Mouse (Mus musculus) gastrocnemius, adult 8-10 months (tissue): ENCODE results near the gene Bst2. TPM values are rescaled to one million over a fixed set of nuclear protein-coding genes. Genes with fewer than 3 reads are reported as not detected.
A peak's percentile ranks its signal among the peaks of the same experiment; 100 is the strongest.
"Not testable (repeated sequence)": the region's sequence is repeated elsewhere in the genome, so short reads cannot be mapped to it uniquely, and the experiment has no call there.

Source experiments
- DNase-seq, 2 experiments: peaks; one replicate each; pipeline ENCODE4 v3.0.0; 2022; ENCODE audit warnings: low spot score in 2 of 2
- total RNA-seq, 4 experiments: library from RNA; stranded (reverse); gene quantifications; 2 replicates each; pipeline ENCODE4 v1.2.4; 2022

The Bst2 gene
- total RNA-seq, 4 experiments from 2014 or later, result 4.7 to 9.2 (median 7.6) TPM

DNA sequence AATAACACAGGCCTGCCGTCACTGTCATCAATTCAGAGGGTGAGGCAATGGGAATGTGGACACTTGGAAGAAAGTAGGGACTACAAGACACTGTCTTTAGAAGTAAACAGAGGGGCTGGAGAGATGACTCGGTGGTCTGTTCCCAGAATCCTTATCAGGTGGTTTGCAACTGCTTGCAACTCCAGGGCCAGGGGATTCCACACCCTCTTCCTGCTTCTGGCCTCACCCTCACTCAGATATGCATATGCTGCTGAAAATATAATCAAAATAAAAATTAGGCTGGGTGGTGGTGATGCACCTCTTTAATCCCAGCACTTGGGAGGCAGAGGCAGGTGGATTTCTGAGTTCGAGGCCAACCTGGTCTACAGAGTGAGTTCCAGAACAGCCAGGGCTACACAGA lies 22.8 kb upstream of the Bst2 start:
- no peak for DNase-seq

GRCm38 (mm10) chr8:71558958-71559690 lies 21.9 kb upstream of the Bst2 start:
- DNase-seq, result peak in 1 of 2 experiments; percentile 33

DNA sequence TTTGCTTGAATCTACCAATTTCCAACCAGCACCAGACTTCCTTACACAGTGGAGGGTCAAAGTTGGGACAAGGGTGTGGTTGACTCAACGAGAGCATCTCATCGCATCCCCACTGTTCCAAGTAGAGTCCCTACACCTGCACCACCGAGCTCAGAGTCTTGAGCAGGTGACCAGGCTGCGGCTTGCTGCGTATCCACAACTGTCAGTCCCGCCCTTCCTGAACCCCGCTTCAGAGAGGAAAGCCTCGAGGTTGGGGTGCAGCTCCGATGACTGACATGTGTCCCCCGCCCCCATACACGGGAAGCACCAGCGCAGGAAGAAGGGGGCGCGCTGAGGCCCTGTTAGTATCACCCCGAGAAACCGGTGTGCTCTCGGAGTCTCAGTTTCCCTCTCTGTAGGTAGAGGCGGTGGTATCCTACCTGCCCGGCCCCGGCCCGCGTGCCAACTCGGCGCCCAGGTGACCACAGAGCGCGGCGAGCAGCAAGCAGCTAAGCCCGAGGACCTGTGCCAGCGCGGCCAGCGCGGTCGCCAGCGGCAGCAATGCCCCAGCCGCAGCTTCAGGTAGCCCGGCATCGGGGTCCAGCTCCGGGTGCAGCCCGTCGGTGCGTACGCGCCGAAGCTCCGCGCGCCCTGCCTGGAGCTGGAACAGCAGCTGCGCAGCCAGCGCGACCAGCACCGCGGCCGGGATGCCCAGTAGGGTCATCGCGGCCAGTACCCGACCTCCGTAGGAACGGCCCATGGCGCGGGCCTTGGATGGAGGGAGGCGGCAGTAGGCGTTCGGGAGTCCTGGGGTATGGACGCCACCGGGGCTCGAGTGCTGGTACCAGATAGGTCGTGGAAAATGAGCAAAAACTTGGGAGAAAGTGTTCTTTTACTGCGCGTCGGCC lies 21.1 kb upstream of the Bst2 start, which contains the start of gene Tmem221:
Gene Tmem221 (minus strand): TSS at position 801 of the 887 bp plus-strand sequence.
- DNase-seq, result no peak

GRCm38 (mm10) chr8:71554644-71555043 lies 17.4 kb upstream of the Bst2 start:
- no peak for DNase-seq

DNA sequence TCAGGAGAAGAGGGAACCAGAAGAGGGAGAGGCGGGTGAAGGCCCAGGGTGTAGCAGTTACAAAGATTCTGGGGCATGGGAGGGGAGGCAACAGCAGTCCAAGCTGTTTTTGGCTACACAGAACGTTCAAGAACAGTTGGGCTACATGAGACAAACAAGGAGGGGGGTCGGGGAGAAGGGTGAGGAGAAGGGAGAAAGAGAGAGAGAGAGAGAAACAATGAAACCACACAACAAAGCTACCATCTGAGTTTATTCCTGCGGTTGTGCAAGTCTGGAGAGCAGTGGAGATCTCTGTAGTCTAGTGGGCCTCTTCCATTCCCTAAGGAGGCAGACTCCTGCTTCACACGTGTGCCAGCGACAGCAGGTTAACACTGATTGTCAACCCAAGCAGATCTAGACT lies 16.7 kb upstream of the Bst2 start:
- DNase-seq, result no peak

- no peak for DNase-seq
Measured at GRCm38 (mm10) chr8:71552770-71553169, 15.5 kb upstream of the Bst2 start.

DNA sequence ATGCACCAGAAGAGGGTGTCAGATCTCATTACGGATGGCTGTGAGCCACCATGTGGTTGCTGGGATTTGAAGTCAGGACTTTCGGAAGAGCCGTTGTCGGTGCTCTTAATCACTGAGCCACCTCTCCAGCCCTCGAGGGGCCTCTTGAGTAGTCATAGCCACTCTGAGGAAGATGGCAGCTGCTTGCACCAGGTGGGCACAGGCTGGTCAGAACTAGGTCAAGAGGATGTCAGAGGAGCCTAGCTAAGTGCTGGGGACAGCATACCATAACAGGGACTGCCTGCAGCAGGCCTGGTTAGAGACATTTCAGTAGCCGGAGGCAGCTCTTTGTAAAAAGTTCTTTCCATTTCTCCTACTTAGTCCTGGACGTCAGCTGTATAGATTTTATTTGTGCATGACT lies 13.5 kb upstream of the Bst2 start:
- no peak for DNase-seq

DNA sequence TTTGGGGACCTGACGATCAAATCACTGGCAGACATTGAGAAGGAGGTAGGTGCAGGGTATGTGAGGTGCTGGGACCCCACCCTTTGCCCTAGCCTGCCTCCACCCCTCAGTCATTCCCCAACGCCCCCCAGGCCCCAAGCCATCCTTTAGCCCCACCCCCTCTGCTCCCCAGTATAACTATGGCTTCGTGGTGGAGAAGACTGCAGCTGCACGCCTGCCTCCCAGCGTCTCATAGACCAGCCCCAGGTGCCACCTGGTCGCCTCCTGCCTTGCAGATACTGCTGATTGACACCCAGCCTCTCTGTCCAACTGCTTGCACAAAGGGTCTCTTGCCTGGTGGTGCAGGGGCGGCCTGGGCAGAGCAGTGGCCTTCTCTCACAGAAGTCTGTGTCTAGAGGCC lies 10.3 kb upstream of the Bst2 start:
- no peak for DNase-seq

GRCm38 (mm10) chr8:71545053-71545452 lies 7.8 kb upstream of the Bst2 start:
- no peak for DNase-seq

- DNase-seq, result no peak
Measured at GRCm38 (mm10) chr8:71543755-71544154, 6.5 kb upstream of the Bst2 start.

DNA sequence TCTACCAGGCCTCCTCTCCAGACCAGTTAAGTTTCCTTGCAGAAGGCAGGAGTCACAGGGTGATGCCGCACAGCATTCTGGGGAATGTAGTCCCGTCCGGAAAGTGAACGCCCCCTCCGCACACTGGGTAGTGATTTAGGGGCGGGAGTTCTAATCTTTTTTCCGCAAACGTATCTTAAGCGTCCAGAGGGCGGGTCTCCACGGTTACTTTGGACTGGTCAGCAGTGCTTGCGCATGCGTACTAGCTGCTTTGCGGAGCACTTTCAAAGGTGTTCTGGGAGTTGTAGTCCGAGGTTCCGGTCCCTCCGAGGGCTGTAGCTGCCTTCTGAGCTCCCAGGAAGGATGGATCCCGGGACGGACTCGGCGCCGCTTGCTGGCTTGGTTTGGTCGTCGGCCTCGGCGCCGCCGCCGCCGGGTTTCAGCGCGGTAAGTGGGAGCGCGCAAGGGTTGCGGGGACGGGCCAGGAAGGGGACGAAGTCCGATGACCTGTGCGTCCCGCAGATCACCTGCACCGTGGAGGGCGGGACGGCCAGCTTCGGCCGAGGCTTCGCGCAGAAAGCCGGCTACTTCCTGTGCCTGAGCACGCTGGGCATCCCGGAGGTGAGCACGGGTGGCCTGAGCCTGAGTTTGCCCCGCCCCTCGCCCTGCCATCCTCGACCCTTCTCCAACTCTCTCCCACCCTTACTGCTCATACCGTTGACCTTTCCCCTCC lies 5.5 kb upstream of the Bst2 start, which contains the start of gene Mvb12a:
Gene Mvb12a (plus strand): TSS at position 291 of the 712 bp plus-strand sequence.
- DNase-seq, result peak; percentile 95 to 97

- DNase-seq, result no peak
Measured at GRCm38 (mm10) chr8:71535663-71536062, 1.6 kb downstream of the Bst2 start.

GRCm38 (mm10) chr8:71534263-71534810 lies 2.9 kb downstream of the Bst2 start:
- no peak for DNase-seq

- DNase-seq, result not testable (repeated sequence)
Measured at GRCm38 (mm10) chr8:71530735-71531467, 6.4 kb downstream of the Bst2 start.

DNA sequence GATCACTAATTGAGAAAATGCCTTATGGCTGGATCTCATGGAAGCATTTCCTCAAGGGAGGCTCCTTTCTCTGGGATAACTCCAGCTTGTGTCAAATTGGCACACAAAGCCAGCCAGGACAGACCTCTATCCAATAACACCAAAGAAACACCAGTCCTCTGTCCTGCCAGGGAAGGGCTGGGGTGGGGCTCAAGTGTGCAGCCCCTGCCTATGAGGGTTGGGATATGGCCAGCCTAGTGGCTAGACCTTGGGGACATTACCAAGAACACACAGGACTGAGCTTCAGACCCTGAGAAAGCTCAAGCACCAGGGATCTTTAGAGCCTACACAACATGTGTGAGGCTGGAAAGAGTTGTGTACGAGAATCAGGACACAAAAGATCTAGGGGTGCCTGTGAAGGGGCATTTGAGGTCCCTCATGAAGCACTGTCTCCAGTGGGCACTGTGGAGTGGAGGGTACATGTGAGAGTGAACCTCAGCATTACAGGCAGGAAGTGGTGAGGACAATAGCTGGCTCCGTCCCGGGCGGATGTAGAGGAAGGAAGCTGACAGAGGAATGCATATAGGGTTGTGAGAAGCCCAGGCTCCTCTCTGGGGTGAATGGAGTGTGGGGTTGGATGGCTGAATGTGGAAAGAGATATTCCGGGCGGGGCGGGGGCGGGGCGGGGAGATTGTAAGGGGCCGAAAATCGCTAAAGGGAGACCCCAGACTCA lies 8.7 kb downstream of the Bst2 start:
- DNase-seq, result no peak

GRCm38 (mm10) chr8:71527162-71527870 lies 9.9 kb downstream of the Bst2 start:
- DNase-seq, result no peak

GRCm38 (mm10) chr8:71526272-71526671 lies 11.0 kb downstream of the Bst2 start:
- DNase-seq, result no peak

DNA sequence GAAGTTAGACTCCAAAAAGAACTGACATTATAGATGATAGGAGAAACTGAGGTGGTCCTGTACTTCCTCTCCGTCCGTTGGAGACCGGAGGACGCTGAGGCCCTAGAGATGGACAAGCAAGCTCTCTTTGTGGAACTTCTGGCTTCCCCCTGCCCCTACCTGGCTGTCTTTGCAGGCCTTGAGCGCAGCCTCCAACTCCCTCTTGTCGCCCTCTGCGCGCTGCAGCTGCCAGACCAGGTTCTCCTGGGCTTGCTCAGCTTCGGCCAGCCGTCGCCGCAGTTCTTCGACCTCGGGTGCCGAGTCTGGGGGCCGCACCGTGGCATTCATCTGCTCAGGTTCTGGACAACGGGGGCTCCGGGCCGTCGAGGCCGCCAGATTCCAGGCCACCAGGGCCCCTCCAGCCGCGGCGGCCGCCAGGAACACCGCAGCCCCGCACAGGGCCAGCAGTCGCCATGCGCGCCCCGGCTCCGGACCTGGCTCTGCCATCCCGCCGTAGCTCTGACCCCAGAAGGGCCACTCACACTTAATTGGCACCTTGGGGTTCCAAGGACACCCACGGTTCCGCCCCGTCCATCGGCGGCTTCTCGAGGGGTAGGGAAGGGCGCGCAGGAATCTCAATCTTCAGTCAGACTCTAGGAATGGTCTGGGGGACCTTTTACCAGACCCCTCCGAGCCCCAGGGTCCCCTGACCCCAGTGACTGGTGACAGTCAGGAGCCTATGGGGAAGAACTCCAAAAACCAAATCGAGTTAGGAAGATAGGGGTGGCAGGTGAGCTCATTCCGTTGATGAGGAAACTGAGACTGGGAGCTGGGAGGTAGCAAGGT lies 11.8 kb downstream of the Bst2 start, which contains the start of gene Ccdc194:
Gene Ccdc194 (minus strand): TSS at position 486 of the 825 bp plus-strand sequence.
- DNase-seq, result no peak
